Mouse (Mus musculus): ENCODE results near the gene Dusp19. TPM values are rescaled to one million over a fixed set of nuclear protein-coding genes. Genes with fewer than 3 reads are reported as not detected.

Dusp19 gene
- polyA plus RNA-seq, 1 experiment from 2014 or later, result 18.8 TPM

DNA sequence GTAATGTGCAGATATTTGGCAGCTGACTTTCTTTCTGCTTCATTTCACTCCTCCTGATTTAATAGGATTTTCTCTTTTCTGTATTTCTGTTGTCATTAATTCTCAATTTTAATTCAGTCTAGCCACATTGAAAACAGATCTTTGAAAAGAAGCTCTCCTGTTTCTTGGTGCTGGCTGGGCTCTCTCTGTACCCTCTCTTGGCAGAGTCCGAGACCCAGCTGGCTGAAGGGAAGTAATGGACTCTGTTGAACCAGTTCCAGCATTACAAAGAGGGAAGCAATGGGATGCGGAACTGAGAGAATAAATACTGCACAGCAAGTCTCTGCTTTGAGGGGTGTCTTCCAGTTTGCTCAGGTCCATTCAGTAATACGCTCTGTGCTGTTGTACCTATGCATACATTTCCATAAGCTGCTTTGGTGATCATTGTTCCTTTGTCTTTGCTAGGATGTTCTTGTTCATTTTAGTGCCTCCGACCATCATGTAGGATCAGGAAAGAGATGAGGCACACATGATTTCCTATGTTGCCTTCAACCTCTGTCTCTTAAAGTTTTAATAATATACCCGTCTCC is 50.6 kb downstream of the Dusp19 start:
- H3K4me2 ChIP-seq (ENCODE audit: low read length), result no peak overlapping the region
- ATAC-seq, result peak; percentile 82; the same call in 1 of the 2 replicates
- H3K4me3 ChIP-seq (ENCODE audit: low read depth, low read length), result no peak overlapping the region
- peaks cover 6% of the 10 kb centered on the region for H3K36me3 ChIP-seq (ENCODE audit: control insufficient read depth, insufficient read depth, low read length)
- WGBS, result 53% methylated on average over 5 of the region's 5 CpGs
- H3K9ac ChIP-seq (ENCODE audit: low read length), result no peak overlapping the region
- DNase-seq (ENCODE audit: low spot score), result peak; percentile 77
- H3K27ac ChIP-seq (ENCODE audit: low read depth, low read length), result no peak overlapping the region
- H3K9me3 ChIP-seq (replicated peaks; ENCODE audit: control insufficient read depth, low read length), result no peaks in the 10 kb centered on the region
- H3K4me1 ChIP-seq (ENCODE audit: control insufficient read depth, insufficient read depth, low read length), result no peaks in the 10 kb centered on the region
- no peaks in the 10 kb centered on the region for H3K27me3 ChIP-seq (replicated peaks; ENCODE audit: control insufficient read depth, insufficient read depth, low read length)

DNA sequence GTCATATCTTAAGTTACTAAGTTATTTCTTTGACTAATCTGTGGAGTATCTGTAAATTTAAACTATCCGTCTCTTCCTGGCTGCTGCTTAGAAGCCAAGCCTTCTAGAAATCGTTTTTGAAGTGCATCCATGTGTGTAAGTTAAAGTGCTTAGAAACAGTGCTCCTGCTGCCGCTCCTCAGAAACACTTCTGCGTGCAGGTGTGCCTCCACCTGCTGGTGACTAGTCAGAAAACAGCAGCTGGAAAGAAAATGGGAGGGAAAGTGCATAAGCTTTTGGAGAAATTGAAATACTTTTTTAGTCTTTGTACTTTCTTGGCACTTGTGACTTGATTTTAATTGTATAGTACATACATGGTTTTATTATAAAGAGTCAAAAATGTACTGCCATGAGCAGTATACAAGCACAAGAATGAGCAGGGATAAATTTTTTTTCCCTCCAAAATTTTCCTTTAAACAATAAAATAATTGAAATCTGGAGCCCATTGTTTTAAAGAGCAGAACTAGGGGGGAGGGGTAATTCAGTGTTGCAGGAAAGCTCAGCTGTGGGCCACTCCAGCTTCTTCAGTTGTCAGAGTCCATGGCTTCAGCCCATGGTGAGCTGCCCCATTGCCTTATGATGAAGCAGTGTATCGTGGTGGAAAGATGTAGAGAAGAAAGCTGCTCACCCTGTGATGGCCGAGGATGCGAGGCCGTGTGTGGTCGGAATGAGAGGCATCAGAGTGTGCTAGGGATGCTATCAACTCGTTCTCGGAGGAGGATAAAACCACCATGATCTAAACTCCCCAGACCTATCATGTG is 53.2 kb downstream of the Dusp19 start:
- no peak; the same call in 1 of the 2 replicates for ATAC-seq
- Histone ChIP-seq H3K9ac (ENCODE audit: low read length) (no peak overlapping the region), H3K4me2 (ENCODE audit: low read length) (no peak overlapping the region), H3K4me1 (ENCODE audit: control insufficient read depth, insufficient read depth, low read length) (no peaks in the 10 kb centered on the region), H3K9me3 (replicated peaks; ENCODE audit: control insufficient read depth, low read length) (no peaks in the 10 kb centered on the region), H3K27me3 (replicated peaks; ENCODE audit: control insufficient read depth, insufficient read depth, low read length) (no peaks in the 10 kb centered on the region), H3K4me3 (ENCODE audit: low read depth, low read length) (no peak overlapping the region), H3K36me3 (ENCODE audit: control insufficient read depth, insufficient read depth, low read length) (peaks cover 6% of the 10 kb centered on the region), H3K27ac (ENCODE audit: low read depth, low read length) (no peak overlapping the region)
- peak; percentile 34 for DNase-seq (ENCODE audit: low spot score)
- 65% methylated on average over 11 of the region's 11 CpGs for WGBS

DNA sequence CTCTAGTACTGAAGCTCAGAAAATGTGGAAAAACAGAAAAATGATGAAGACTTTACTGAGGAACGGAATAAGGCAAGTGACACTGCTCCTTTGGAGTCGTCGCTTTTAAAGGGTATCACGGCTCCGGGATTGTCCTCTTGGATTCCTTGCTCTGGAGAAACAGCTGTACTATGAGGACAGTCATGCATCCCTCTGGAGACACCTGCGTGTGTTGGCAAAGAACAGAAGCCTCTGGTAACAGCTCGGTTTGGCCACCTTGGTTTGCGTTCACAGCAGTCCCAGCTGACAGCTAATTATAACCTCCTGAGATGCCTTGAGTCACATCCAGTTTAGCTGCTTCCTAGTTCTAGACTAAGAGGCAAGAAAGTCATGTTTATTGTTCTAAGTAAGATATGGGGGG is 62.0 kb downstream of the Dusp19 start:
- Histone ChIP-seq H3K4me2 (ENCODE audit: low read length) (no peak overlapping the region), H3K27me3 (replicated peaks; ENCODE audit: control insufficient read depth, insufficient read depth, low read length) (no peaks in the 10 kb centered on the region), H3K9me3 (replicated peaks; ENCODE audit: control insufficient read depth, low read length) (no peaks in the 10 kb centered on the region), H3K4me3 (ENCODE audit: low read depth, low read length) (no peak overlapping the region), H3K4me1 (ENCODE audit: control insufficient read depth, insufficient read depth, low read length) (no peaks in the 10 kb centered on the region), H3K9ac (ENCODE audit: low read length) (no peak overlapping the region), H3K27ac (ENCODE audit: low read depth, low read length) (no peak overlapping the region), H3K36me3 (ENCODE audit: control insufficient read depth, insufficient read depth, low read length) (no peaks in the 10 kb centered on the region)
- WGBS, result 91% methylated on average over 8 of the region's 8 CpGs
- DNase-seq (ENCODE audit: low spot score) (no peak), ATAC-seq (no peak)

MicroRNAs within 50 kb of the gene (microRNA counts, 519-probe panel; counts per million panel counts)
- not detected for microRNA mmu-miR-684

Small RNA genes within 50 kb of the gene (microRNA-seq; reads per million reads assigned to microRNA genes)
- not detected for gene Mir684-1

Other genes with a start within 250 kb of the Dusp19 start
- gene Frzb, start 169.4 kb upstream of the Dusp19 start, polyA plus RNA-seq (2014; fragmentation: Nextera tagmentation; extraction: Ambion mirVana), result 2.9 and 3.4 TPM in 2 replicates
- gene Nckap1, start 35.7 kb upstream of the Dusp19 start, polyA plus RNA-seq (2014; fragmentation: Nextera tagmentation; extraction: Ambion mirVana), result 71.3 and 76.9 TPM in 2 replicates
- 66.1 and 66.6 TPM in 2 replicates for gene Nup35, start 191 bp downstream of the Dusp19 start, polyA plus RNA-seq (2014; fragmentation: Nextera tagmentation; extraction: Ambion mirVana)

Measured in forebrain, embryonic 14.5 days (tissue).